Mouse (Mus musculus): ENCODE data around the gene Ddias.

The Ddias gene

DNA sequence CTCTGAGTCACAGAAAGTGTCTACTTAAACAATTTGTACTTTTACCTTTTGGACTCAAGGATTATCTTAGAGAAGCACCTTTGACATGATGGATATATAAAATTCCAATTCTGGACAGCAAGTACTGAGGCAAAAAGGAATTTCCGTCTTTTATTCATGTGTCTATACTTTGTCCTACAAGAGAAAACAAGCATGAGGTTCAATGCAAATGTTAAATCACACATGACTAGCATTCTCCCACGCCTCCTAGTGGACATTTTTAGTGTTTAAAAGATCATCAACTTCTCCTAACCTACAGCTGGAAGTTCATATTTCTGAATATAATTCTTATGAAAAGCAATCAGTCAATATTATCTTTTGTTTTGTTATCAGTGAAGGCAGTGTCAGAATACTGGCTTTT lies 7.5 kb downstream of the Ddias start:
- no peak for DNase-seq (ENCODE audit: low spot score in 2 of 2)

DNA sequence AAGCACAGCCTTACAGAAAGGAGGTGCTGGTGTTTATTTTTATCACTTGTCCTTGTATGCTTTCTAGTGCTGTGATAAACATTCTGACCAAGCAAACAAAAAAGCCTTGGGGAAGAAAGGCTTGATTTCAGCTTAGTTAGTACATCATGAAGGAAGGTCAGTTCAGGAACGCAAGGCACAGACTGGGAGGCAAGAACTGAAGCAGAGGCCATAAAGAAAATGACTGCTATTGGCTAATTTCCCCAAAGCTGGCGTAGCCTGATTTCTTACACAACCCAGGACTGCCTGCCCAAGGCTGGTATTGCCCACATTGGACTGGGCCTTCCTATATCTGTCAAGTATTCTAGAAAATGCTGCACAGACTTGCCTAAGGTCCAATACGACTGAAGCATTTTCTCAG lies 25.8 kb downstream of the Ddias start:
- no peak for DNase-seq (ENCODE audit: low spot score in 2 of 2)

DNA sequence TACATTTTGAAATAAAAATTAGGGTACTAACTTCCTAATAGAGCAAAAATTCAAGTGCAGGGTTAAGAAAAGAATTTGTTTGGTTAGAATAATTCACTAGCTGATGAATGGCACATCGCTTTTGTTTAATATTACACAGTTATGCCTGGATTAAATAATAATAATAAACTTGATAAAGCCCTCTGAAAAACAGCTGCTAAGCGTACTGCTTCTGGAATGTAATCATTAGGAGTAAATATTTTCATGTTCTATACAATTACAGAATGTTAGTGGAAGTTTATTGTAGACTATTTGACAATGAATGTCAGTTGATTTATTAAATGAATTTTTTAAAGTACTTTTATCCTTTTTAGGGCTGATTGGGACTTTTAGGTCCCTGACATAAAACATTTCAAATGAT lies 31.8 kb downstream of the Ddias start:
- no peak for DNase-seq (ENCODE audit: low spot score in 2 of 2)

DNA sequence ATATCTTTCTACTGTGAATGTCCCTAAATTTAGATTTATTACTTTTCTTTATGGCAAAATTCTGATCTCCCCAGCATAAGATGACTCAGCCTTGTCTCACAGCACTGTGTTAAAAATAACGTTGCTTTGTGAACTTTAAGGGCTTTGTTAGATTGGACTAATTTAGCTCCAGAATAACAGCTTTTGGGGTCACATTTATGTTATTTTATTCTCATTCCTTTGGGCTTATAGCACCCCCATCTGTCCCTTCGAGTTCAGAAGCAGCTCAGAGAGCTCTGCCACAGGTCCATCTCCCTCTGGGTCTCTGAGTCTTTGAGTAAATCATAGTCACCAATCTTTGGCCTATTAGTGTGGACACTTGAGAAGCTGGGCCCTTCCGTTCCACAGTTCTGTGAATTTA lies 36.1 kb downstream of the Ddias start:
- DNase-seq (ENCODE audit: low spot score in 2 of 2): no peak

DNA sequence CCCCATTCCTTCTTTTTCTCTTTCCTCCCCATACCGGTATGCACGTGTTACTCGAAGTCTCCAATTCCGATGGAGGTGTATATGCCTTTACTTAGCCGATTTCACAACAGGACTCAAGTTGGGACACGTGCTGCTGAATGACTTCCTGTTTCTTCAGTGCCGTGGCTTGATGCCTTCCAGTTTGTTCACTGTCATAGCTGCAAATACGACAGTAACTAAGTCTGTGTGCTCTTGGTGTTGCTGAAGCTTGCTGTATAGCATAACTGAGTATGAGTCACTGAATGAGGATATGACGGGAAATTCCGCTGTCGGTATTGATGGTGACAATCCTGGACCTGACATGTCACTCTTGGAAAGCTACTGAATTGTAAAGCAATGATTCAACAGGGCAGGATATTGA lies 36.8 kb downstream of the Ddias start:
- no peak for DNase-seq (ENCODE audit: low spot score in 2 of 2)

DNA sequence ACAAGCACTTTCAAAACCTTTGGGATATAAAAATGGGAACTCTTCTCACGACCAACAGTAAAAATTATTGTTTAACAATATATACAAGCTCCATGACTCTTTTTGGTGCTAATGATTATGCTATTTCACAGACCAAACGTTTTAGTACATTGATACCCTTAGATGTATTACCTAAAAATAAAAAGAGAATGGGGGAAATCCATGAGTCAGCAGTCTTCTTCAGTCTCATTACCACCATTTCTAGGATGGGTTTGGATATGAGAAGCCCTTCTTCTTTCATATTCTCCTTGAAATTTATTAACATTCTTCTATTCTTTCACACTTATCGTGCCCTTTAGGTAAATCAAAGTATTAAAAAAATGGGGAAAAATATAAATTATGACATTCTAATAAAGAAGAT lies 37.6 kb downstream of the Ddias start:
- no peak for DNase-seq (ENCODE audit: low spot score in 2 of 2)

DNA sequence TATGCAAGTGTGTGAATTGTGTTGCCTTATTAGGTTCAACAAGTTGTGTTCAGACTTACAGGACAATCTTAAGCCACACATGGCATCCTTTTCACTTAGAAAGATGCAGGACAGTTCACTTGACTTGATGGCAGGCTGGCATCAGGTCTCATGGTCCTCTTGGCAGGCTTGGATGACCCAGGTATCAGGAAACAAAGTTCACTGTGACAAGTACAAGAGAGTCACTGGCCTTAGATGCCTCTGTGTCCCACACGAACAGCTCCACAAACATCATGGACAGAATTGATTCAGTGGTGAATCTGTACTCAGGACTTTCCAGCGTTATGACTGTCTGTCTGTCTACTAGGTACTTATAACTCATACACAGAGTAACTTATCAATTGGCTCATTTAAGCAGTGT lies 39.7 kb downstream of the Ddias start:
- no peak for DNase-seq (ENCODE audit: low spot score in 2 of 2)

DNA sequence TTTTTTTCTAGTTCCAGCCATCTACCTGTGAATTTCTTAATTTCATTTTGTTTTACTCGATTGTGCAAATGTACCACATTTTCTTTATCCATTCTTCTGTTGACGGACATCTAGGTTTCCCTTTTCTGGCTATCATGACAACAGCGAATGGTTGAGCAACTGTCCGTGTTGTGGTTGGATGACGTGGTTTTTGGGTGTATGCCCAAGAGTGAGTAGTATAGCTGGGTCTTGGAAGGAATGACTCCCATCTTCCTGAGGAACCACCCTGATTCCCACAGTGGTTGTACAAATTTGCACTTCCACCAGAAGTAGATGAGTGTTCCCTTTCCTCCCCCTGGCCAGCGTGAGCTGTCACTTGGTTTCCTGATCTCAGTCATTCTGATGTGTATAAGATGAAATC lies 41.7 kb downstream of the Ddias start:
- no peak for DNase-seq (ENCODE audit: low spot score in 2 of 2)

DNA sequence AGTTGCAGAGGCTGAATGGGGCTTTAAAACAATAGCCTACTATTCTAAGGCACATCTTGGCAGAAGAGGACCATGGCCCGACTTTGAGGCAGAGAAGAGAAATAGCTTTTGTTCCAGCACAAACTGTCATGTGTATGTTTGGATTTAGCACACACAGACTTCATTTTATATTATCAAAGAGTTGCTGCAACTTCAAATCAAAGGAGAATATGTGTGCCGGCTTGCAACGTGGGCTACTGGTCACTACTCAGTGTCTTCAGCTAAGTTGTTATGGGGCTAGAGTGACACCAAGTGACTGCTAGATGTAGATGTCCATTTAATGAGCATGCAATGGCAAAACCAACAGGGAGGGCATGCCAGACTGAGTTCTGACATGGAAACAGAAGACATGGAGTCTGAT lies 46.1 kb downstream of the Ddias start:
- no peak for DNase-seq (ENCODE audit: low spot score in 2 of 2)

DNA sequence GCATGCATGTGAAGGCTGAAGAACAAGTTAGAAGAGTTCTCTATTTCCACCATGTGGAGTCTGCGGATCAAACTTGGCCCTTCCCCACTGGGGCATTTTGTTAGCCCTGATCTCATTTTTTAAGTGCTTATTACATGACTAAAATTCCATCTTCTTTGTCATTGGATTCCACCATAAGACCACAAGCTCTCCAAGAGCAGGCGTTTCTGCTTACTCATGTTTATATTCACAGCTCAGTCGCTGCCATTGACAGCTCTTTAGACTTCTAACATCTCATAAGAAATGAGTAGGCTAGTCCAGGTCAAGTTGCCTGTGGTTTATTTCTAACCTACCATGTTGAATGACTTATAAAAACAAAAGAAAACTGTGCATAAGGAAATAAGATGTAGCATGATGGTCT lies 47.8 kb downstream of the Ddias start:
- DNase-seq (ENCODE audit: low spot score in 2 of 2): no peak

DNA sequence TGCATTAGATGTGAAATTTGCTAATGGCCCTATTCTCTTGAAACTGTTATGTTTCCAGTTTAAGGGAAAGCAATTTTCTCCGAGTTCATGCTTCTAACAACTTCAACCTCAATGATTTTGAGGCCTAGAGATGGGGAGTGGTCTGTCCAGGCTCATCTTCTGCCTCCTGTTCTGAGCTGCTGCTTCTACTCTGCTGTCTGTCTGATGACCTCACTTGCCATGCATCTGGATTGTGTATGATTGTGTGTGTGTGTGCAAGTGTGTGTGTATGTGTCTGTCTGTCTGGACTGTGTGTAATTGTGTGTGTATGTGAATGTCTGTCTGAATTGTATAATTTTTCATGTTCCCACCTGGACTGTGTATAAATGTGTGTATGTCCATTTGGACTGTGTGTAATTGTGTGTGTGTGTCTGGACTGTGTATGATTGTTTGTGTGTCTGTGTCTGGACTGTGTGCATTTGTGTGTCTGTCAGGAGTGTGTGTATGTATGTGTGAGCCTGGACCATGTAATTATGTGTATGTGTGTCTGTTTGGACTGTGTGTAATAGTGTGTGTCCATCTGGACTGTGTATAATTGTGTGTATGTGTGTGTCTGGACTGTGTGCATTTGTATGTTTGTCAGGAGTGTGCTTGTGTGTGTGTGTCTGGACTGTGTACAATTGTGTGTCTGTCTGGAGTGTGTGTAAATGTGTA lies 51.5 kb downstream of the Ddias start:
- DNase-seq (ENCODE audit: low spot score in 2 of 2): no peak

DNA sequence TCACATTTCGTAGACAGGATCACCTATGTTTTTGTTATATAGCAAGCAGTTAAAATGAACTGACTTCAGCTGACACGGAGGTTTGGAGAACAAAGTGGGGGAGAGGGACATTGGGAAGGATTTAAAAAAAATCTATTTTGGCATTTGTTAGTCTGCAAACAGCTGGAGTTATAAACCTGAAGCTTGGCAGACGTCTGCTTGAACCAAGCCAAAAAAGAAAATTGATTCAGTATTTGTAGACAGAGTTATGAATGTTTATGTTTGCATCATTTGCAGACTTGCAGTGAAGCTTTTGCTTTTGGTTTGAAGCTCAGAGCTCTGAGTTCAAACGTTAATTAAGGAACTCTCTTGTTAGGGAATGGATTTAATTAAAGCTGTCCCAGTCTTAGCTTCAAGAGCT lies 52.2 kb downstream of the Ddias start:
- DNase-seq (ENCODE audit: low spot score in 2 of 2): no peak

DNA sequence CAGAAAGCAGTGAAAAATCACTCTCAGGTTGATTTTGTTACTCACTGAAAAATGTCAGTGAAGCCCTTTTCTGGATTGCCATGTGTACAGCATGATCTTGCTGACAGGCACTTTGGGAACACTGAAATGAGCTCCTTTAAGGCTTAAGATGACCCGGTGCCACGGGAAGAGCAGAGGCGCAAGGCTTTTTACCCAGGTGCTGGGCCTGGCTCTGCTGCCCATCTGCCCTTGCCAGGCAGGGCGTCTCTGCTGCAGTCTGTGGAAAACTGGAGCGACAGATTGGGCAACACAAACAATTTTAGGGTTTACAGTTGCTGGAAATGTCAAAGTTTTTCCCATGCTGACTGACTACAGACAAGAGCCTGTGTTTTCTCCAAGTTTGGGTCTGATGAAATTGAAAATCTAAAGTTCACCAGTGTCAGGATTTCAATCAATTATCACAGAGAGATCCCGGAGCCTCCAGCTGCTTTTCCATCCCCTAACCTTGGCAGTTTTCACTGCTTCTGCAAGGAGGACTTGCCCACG lies 53.0 kb downstream of the Ddias start:
- DNase-seq (ENCODE audit: low spot score in 2 of 2): no peak

DNA sequence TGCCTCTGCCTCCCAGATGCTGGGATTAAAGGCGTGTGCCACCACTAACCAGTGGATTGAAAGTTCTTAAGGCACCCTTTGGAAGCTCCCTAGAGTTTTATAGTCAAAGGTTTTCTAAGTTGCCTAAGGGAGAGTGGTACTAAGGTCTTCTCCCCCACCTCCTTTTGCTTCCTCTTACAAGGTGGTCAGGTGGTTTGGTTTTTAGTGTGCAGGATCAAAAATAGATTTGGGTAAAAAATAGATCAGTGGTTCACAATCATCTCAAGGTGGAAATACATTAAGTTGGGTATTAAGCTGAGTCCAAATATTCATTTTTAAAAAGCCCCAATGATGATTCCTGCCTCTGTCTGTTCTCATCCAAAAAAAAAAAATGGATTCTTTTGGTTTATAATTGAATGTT lies 53.6 kb downstream of the Ddias start:
- DNase-seq (ENCODE audit: low spot score in 2 of 2): no peak

DNA sequence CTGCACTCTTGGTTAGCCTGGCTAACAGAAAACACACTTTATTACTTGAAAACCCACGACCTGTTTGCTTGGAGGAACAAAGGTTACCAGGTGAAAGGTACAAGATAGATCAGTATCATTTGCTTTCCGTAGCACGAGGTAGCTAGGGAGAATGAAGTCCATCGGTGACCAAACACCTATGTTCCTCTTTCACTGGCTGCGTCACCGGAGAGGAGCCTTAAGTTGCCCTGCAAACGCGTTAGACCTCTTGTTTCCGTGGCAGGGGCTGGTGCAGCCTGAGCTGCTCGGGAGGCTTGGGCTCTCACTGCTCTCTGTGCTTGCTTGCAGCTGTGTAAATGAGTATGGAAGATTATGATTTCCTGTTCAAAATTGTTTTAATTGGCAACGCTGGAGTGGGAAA lies 54.4 kb downstream of the Ddias start:
- DNase-seq (ENCODE audit: low spot score in 2 of 2): peak in 1 of 2 experiments; percentile 43

DNA sequence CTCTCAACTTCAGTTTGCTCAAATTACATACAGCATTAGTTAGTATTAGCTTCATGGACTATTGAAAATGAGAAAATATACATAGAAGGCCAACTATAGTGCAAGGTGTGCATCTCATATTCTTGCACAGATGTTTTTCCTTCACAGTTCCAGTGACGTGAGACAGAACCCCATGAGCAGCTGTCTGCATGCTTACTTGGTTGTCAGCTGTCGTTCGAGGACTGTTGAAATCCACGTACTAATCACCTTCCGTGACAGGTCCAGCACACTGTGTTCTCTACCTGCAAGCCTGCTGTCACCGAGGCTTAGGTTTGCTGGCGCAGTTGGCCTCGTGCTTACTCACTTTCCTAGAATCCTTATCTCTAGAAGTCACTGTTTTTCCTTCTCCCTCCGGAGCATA lies 56.2 kb downstream of the Ddias start:
- DNase-seq (ENCODE audit: low spot score in 2 of 2): peak in 1 of 2 experiments; percentile 5

DNA sequence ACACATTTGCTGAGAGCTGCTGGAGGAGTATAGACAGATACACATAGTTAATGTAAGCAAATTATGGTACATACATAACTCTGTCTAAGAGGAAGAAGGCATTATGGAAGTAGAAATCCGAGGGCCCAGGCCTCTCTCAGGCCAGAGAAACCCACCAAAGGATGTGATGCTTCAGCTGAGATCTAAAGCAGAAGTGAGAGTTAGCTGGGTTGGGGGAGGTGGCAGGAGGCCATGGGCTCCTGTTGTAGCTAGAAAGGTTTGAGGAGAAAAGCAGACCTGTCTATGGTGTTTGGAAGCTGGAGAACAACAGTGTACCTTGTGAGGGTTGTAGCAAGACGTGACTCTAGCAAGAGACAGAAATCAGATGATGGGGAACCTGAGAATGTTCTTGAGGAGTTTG lies 56.8 kb downstream of the Ddias start:
- DNase-seq (ENCODE audit: low spot score in 2 of 2): peak in 1 of 2 experiments; percentile 63

DNA sequence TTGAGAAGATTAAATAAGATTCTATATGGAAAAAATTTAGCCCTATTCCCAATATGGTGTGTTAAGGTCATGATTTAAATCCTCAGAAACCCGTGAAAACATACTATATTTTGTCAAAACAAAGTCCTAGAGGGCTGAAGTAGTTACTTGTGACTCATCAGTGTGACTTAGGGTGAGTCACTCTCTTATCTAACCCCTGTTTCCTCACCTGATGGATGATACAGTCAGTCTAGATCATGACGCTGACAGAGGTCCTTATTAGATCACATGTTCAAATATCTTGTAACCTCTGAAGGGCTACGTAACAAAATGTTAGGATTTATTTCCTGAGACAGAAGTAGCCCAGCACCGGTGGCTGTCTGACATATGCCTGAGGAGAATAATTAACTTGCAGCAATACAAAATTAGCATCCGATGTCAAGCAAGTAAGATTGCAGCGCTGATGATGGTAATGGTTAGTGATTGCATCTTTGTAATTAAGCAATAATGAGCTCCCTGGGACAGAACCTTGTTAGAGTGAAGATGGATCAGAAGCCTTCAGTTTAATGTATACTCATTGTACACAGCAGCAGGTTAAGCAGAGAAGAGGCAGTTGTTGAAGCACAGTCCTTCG lies 62.3 kb downstream of the Ddias start:
- no peak for DNase-seq (ENCODE audit: low spot score in 2 of 2)
